Mouse (Mus musculus): Measurements from ENCODE around the gene Urm1. TPM values are rescaled to one million over a fixed set of nuclear protein-coding genes. Genes with fewer than 3 reads are reported as not detected.

Urm1 gene
- polyA plus RNA-seq, 1 experiment from 2014 or later, result 20.2 TPM

- WGBS, result under 1% methylated on average over 48 of the region's 48 CpGs
- H3K4me2 ChIP-seq (ENCODE audit: low read length), result peak overlapping the region; percentile 84
- H3K9ac ChIP-seq (replicated peaks; ENCODE audit: low read depth, low read length), result peak overlapping the region; percentile 78
- H3K9me3 ChIP-seq (ENCODE audit: control insufficient read depth, low read length), result no peaks in the 10 kb centered on the region
- H3K4me1 ChIP-seq (replicated peaks; ENCODE audit: control insufficient read depth, insufficient read depth, low read length), result peaks cover 14% of the 10 kb centered on the region
- ATAC-seq, result peak; percentile 99
- no peaks in the 10 kb centered on the region for H3K27me3 ChIP-seq (replicated peaks; ENCODE audit: control insufficient read depth, insufficient read depth, low read length)
- H3K27ac ChIP-seq (ENCODE audit: low read length), result peak overlapping the region; percentile 98
- H3K36me3 ChIP-seq (ENCODE audit: control insufficient read depth, insufficient read depth), result no peaks in the 10 kb centered on the region
- H3K4me3 ChIP-seq (replicated peaks; ENCODE audit: low read length), result peak overlapping the region; percentile 94
These were observed 7.2 kb downstream of the Urm1 start for GRCm38 (mm10) chr2:29826926-29827708.

GRCm38 (mm10) chr2:29827709-29828024, 7.8 kb downstream of the Urm1 start:
- Histone ChIP-seq H3K36me3 (ENCODE audit: control insufficient read depth, insufficient read depth) (no peaks in the 10 kb centered on the region), H3K27me3 (replicated peaks; ENCODE audit: control insufficient read depth, insufficient read depth, low read length) (no peaks in the 10 kb centered on the region), H3K4me3 (replicated peaks; ENCODE audit: low read length) (peak overlapping the region; percentile 94), H3K4me2 (ENCODE audit: low read length) (peak overlapping the region; percentile 84), H3K4me1 (replicated peaks; ENCODE audit: control insufficient read depth, insufficient read depth, low read length) (peaks cover 14% of the 10 kb centered on the region), H3K9me3 (ENCODE audit: control insufficient read depth, low read length) (no peaks in the 10 kb centered on the region), H3K27ac (ENCODE audit: low read length) (no peak overlapping the region), H3K9ac (replicated peaks; ENCODE audit: low read depth, low read length) (peak overlapping the region; percentile 78)
- ATAC-seq, result no peak
- 4% methylated on average over 12 of the region's 12 CpGs for WGBS

- WGBS, result 93% methylated on average over 4 of the region's 4 CpGs
- Histone ChIP-seq H3K4me2 (ENCODE audit: low read length) (no peak overlapping the region), H3K27ac (ENCODE audit: low read length) (no peak overlapping the region), H3K4me1 (replicated peaks; ENCODE audit: control insufficient read depth, insufficient read depth, low read length) (peaks cover 15% of the 10 kb centered on the region), H3K9ac (replicated peaks; ENCODE audit: low read depth, low read length) (no peak overlapping the region), H3K9me3 (ENCODE audit: control insufficient read depth, low read length) (no peaks in the 10 kb centered on the region), H3K36me3 (ENCODE audit: control insufficient read depth, insufficient read depth) (no peaks in the 10 kb centered on the region), H3K4me3 (replicated peaks; ENCODE audit: low read length) (no peak overlapping the region), H3K27me3 (replicated peaks; ENCODE audit: control insufficient read depth, insufficient read depth, low read length) (no peaks in the 10 kb centered on the region)
- no peak for ATAC-seq
These were observed 11.2 kb downstream of the Urm1 start for GRCm38 (mm10) chr2:29831106-29831505.

GRCm38 (mm10) chr2:29833796-29834195, 13.9 kb downstream of the Urm1 start:
- Histone ChIP-seq H3K36me3 (ENCODE audit: control insufficient read depth, insufficient read depth) (no peaks in the 10 kb centered on the region), H3K9me3 (ENCODE audit: control insufficient read depth, low read length) (no peaks in the 10 kb centered on the region), H3K4me1 (replicated peaks; ENCODE audit: control insufficient read depth, insufficient read depth, low read length) (peaks cover 3% of the 10 kb centered on the region; the same call in 1 of the 2 replicates), H3K9ac (replicated peaks; ENCODE audit: low read depth, low read length) (no peak overlapping the region), H3K4me2 (ENCODE audit: low read length) (no peak overlapping the region), H3K27me3 (replicated peaks; ENCODE audit: control insufficient read depth, insufficient read depth, low read length) (no peaks in the 10 kb centered on the region), H3K4me3 (replicated peaks; ENCODE audit: low read length) (no peak overlapping the region), H3K27ac (ENCODE audit: low read length) (no peak overlapping the region)
- no peak for ATAC-seq
- 91% methylated on average over 5 of the region's 5 CpGs for WGBS

GRCm38 (mm10) chr2:29835391-29835899, 15.6 kb downstream of the Urm1 start:
- 3% methylated on average over 2 of the region's 2 CpGs for WGBS
- H3K36me3 ChIP-seq (ENCODE audit: control insufficient read depth, insufficient read depth), result no peaks in the 10 kb centered on the region
- H3K27ac ChIP-seq (ENCODE audit: low read length), result no peak overlapping the region
- no peak for ATAC-seq
- no peaks in the 10 kb centered on the region for H3K27me3 ChIP-seq (replicated peaks; ENCODE audit: control insufficient read depth, insufficient read depth, low read length)
- no peak overlapping the region for H3K9ac ChIP-seq (replicated peaks; ENCODE audit: low read depth, low read length)
- no peak overlapping the region for H3K4me3 ChIP-seq (replicated peaks; ENCODE audit: low read length)
- peaks cover 3% of the 10 kb centered on the region; the same call in 1 of the 2 replicates for H3K4me1 ChIP-seq (replicated peaks; ENCODE audit: control insufficient read depth, insufficient read depth, low read length)
- H3K4me2 ChIP-seq (ENCODE audit: low read length), result no peak overlapping the region
- H3K9me3 ChIP-seq (ENCODE audit: control insufficient read depth, low read length), result no peaks in the 10 kb centered on the region

GRCm38 (mm10) chr2:29839460-29839859, 19.6 kb downstream of the Urm1 start:
- Histone ChIP-seq H3K27me3 (replicated peaks; ENCODE audit: control insufficient read depth, insufficient read depth, low read length) (peaks cover 11% of the 10 kb centered on the region), H3K9ac (replicated peaks; ENCODE audit: low read depth, low read length) (no peak overlapping the region), H3K4me2 (ENCODE audit: low read length) (no peak overlapping the region), H3K4me1 (replicated peaks; ENCODE audit: control insufficient read depth, insufficient read depth, low read length) (peaks cover 3% of the 10 kb centered on the region; the same call in 1 of the 2 replicates), H3K9me3 (ENCODE audit: control insufficient read depth, low read length) (no peaks in the 10 kb centered on the region), H3K27ac (ENCODE audit: low read length) (no peak overlapping the region), H3K36me3 (ENCODE audit: control insufficient read depth, insufficient read depth) (peaks cover 2% of the 10 kb centered on the region; the same call in 1 of the 2 replicates), H3K4me3 (replicated peaks; ENCODE audit: low read length) (no peak overlapping the region)
- 43% methylated on average over 4 of the region's 4 CpGs for WGBS
- ATAC-seq, result no peak

GRCm38 (mm10) chr2:29843231-29844105, 23.6 kb downstream of the Urm1 start:
- Histone ChIP-seq H3K9me3 (ENCODE audit: control insufficient read depth, low read length) (no peaks in the 10 kb centered on the region), H3K4me1 (replicated peaks; ENCODE audit: control insufficient read depth, insufficient read depth, low read length) (peaks cover 16% of the 10 kb centered on the region), H3K27me3 (replicated peaks; ENCODE audit: control insufficient read depth, insufficient read depth, low read length) (peaks cover 38% of the 10 kb centered on the region), H3K9ac (replicated peaks; ENCODE audit: low read depth, low read length) (no peak overlapping the region), H3K36me3 (ENCODE audit: control insufficient read depth, insufficient read depth) (peaks cover 2% of the 10 kb centered on the region; the same call in 1 of the 2 replicates), H3K4me2 (ENCODE audit: low read length) (no peak overlapping the region), H3K4me3 (replicated peaks; ENCODE audit: low read length) (no peak overlapping the region), H3K27ac (ENCODE audit: low read length) (no peak overlapping the region)
- no peak for ATAC-seq
- WGBS, result 61% methylated on average over 9 of the region's 9 CpGs

- Histone ChIP-seq H3K4me3 (replicated peaks; ENCODE audit: low read length) (no peak overlapping the region), H3K9me3 (ENCODE audit: control insufficient read depth, low read length) (no peaks in the 10 kb centered on the region), H3K4me2 (ENCODE audit: low read length) (no peak overlapping the region), H3K9ac (replicated peaks; ENCODE audit: low read depth, low read length) (no peak overlapping the region), H3K27me3 (replicated peaks; ENCODE audit: control insufficient read depth, insufficient read depth, low read length) (peaks cover 38% of the 10 kb centered on the region), H3K36me3 (ENCODE audit: control insufficient read depth, insufficient read depth) (peaks cover 2% of the 10 kb centered on the region; the same call in 1 of the 2 replicates), H3K4me1 (replicated peaks; ENCODE audit: control insufficient read depth, insufficient read depth, low read length) (peaks cover 16% of the 10 kb centered on the region), H3K27ac (ENCODE audit: low read length) (no peak overlapping the region)
- WGBS, result 60% methylated on average over 2 of the region's 2 CpGs
- ATAC-seq, result no peak
These were observed 24.2 kb downstream of the Urm1 start for GRCm38 (mm10) chr2:29844115-29844514.

GRCm38 (mm10) chr2:29844661-29845060, 24.8 kb downstream of the Urm1 start:
- Histone ChIP-seq H3K4me1 (replicated peaks; ENCODE audit: control insufficient read depth, insufficient read depth, low read length) (peaks cover 16% of the 10 kb centered on the region), H3K4me3 (replicated peaks; ENCODE audit: low read length) (no peak overlapping the region), H3K9me3 (ENCODE audit: control insufficient read depth, low read length) (no peaks in the 10 kb centered on the region), H3K27ac (ENCODE audit: low read length) (no peak overlapping the region), H3K36me3 (ENCODE audit: control insufficient read depth, insufficient read depth) (peaks cover 2% of the 10 kb centered on the region; the same call in 1 of the 2 replicates), H3K27me3 (replicated peaks; ENCODE audit: control insufficient read depth, insufficient read depth, low read length) (peaks cover 38% of the 10 kb centered on the region), H3K9ac (replicated peaks; ENCODE audit: low read depth, low read length) (no peak overlapping the region), H3K4me2 (ENCODE audit: low read length) (no peak overlapping the region; the same call in 1 of the 2 replicates)
- 13% methylated on average over 3 of the region's 3 CpGs for WGBS
- ATAC-seq, result no peak
